Mouse (Mus musculus): ENCODE data around the gene Vamp3.
A peak's percentile ranks its signal among the peaks of the same experiment; 100 is the strongest.
"Not testable (repeated sequence)": the region's sequence is repeated elsewhere in the genome, so short reads cannot be mapped to it uniquely, and the experiment has no call there.

Gene Vamp3

GRCm38 (mm10) chr4:151044944-151045570, 12.7 kb downstream of the Vamp3 start:
- DNase-seq (ENCODE audit: low spot score), result no peak

DNA sequence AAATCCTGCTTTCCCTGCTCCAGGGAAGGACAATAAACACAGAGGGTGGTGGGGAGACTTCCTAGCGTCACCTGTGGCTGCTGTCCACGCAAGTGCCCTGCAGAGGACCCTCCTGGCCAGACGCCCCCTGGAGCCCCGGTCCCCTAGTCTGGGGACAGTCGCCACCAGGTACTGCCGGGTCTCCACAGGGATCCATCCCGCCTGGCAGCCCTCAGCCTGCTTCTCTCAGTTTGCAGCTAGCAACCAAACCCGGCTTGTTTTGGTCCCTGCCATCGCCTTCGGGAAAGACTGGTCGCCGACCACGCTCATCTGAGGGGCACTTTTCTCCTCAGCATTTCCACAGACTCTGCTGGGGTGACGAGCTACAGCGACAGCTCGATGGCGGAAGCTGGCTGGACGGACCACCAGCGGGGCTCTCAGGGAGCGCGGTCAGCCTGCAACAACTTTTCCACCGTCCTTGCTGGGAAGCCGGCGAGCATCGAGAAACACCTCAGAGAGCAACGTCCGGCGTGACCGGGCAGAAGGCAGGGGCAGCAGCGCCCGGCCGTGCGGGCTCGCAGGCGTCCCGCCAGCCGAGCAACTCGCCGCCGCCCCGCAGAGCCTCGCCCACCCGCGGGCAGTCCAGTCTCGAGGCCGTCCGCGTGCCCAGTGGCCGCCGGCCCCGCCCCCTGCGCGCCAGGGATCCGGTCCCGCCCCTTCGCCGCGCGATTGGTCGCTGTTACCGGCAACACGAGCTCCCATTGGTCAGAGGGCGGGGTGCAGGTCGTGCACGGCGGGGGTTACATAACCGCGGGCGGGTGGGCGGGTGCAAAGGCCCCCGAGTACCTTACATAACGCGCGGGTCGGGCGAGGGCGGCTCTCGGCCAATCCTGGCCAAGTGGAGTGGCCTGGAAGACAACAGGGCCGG, 13.5 kb downstream of the Vamp3 start, which contains the start of gene Per3:
Gene Per3 (minus strand): TSS at position 629 of the 907 bp plus-strand sequence.
- peak; percentile 96 for DNase-seq (ENCODE audit: low spot score)

DNA sequence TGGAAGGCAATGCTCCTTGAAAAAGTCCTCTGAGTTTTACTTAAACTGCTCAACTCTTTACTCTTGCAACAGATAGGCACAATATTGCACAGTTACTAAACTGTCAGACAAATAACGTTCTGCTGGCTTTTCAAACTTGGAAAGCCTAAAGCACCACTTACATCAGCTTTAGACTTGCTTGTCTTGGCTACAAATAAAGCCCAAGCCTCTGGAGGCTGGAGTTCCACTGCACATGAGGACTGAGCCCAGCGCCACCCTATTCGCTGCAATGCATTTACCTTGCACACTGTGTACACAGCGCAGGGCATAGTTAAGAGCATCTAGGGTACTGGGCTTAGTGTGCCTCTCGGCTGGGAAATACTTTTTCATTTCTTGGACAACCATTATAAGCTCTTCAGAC, 14.5 kb downstream of the Vamp3 start:
- no peak for DNase-seq (ENCODE audit: low spot score)

- DNase-seq (ENCODE audit: low spot score), result no peak
These were observed 16.3 kb downstream of the Vamp3 start for GRCm38 (mm10) chr4:151041506-151041905.

DNA sequence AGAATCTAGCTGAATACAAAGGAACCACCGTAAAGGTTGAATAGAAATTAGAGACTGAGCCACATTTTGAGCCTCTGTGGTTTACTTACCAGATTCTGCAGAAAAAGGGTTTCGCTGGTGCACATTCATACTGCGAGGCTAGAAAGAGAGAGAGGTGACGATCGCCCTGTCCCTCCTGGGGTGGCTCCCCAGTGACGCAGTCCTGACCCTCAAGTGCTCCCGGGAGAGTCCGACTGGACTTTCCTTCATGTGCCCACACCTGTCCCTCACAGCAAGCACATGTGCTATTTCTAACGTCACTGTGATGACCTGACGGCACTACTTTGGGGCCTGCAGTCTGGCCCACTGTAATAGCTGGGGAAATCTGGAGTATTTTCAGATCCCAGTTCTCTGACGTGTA, 20.0 kb downstream of the Vamp3 start:
- no peak for DNase-seq (ENCODE audit: low spot score)

- no peak for DNase-seq (ENCODE audit: low spot score)
These were observed 21.2 kb downstream of the Vamp3 start for GRCm38 (mm10) chr4:151036521-151036920.

- no peak for DNase-seq (ENCODE audit: low spot score)
These were observed 30.8 kb downstream of the Vamp3 start for GRCm38 (mm10) chr4:151027001-151027400.

- DNase-seq (ENCODE audit: low spot score), result no peak
These were observed 33.6 kb downstream of the Vamp3 start for GRCm38 (mm10) chr4:151024152-151024551.

DNA sequence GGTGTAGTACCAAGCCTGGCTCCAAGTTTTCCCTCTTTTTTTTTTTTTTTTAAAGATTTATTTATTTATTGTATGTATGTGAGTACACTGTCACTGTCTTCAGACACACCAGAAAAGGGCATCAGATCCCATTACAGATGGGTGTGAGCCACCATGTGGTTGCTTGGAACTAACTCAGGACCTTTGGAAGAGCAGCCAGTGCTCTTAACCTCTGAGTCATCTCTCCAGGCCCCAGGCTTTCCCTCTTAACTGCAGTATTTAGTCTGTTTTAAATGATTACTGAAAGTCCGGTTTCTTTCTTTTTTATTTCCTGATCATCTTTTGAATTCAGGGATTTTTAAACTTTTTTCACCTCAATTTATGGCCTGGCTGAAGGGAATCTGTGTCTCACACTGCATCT, 40.4 kb downstream of the Vamp3 start:
- DNase-seq (ENCODE audit: low spot score), result not testable (repeated sequence)

GRCm38 (mm10) chr4:151015946-151016345, 41.8 kb downstream of the Vamp3 start:
- no peak for DNase-seq (ENCODE audit: low spot score)

DNA sequence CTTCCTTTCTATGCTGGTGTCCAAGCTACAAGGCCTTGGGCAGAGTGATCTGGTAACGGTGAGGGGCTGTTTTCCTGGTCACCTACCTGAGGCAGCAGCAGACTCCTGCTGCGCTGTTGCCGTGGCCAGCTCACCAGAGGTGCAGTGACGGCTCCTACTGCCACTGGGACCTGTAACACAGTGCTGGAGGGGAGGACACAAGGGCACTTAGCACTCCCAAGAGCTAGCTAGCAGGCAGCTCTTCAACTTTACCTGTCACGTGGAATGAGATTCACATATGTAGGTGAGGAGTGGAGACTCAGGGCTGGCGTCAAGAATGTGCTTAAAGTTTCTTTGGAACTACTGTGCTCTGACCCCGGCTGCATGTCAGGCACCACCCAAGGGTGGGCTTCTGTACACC, 47.4 kb downstream of the Vamp3 start:
- DNase-seq (ENCODE audit: low spot score), result no peak

GRCm38 (mm10) chr4:151006945-151007344, 50.8 kb downstream of the Vamp3 start:
- DNase-seq (ENCODE audit: low spot score), result peak; percentile 34

DNA sequence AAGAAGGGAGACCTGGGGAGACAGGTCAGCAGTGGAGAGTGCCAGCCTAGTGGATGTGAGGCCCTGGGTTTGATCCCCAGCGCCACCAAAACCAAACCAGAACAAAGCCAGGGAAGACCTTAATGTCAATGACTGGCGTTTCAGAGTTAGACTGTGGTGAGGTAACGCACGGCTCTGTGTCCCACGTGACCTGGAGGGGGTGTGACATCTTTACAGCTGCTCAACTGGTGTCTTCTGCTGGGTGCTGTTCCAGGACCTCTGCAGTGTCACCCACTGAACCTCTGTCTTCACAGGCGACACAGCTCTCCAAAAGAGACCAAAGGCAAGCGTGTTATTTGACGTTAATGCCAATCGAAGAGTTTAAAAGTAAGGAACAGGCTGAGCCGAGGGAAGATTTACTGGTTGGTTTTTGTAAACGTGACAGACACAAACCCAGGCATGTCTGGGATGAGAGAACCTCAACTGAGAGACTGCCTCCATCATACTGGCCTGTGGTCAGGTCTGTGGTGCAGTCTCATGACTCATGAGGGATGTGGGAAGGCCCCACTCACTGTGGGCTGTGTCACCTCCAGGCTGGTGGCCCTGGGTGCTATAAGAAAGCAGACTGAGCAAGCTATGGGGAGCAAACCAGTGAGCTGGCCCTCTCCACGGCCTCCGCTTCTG, 52.0 kb downstream of the Vamp3 start:
- no peak for DNase-seq (ENCODE audit: low spot score)

DNA sequence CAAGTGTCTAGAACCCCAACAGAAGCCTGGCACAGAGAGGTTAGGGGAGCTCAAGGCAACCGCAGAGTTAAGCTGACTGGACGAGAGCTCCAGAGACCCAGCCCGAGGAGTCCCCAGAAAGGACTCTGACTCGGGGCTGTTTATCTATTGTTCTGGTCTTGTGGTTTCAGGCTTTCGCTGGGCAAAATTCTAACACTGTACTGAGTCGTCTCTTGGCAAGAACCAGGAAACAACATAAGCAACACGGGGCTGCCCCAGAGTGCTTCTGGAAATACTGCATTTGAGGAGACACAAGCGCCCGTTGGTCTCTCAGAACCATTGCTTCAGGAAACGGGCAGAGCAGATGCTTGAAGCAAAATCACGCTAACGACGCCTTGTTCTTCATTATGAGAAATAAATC, 56.4 kb downstream of the Vamp3 start:
- DNase-seq (ENCODE audit: low spot score), result no peak

DNA sequence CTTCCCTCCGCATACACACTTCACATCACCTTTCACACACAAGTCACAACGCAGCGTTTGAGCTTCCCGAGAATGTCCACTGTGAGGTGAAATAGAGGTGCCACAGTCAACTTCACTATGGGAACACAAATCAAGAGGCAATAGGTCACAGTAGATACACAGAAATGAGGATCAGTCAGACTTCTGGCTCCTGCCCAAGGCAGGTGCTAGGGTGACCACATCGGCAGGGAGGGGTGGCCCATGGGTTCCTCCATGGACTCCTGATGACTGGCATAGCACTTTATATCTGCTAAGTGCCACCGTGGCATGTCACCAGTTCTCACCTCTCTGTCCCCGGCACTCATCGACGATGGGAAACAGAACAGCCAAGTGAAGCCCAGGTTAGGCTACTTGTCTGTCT, 59.1 kb downstream of the Vamp3 start:
- no peak for DNase-seq (ENCODE audit: low spot score)

Measured in ovary, postnatal 14 days (tissue).